Mouse (Mus musculus) lung, embryonic 14.5 days (tissue): Measurements from ENCODE around the gene Naa38. TPM values are rescaled to one million over a fixed set of nuclear protein-coding genes. Genes with fewer than 3 reads are reported as not detected.

Experiments used
- ATAC-seq: fragments of 200-750 bp; cut with Nextera tagmentation; 2 replicates; pipeline ENCODE4 v1.8.0; 2017; ENCODE audit warnings: mild to moderate bottlenecking, moderate TSS enrichment, moderate library complexity; ENCODE audit not compliant: insufficient read depth
- DNase-seq: peaks from one replicate; pipeline ENCODE4 v3.0.0-alpha.2; 2015
- H3K27ac ChIP-seq: fragments of 300-500 bp; sonication (generic); 2 replicates; pipeline ENCODE4 v1.5.1; 2014; ENCODE audit warnings: low read depth, mild to moderate bottlenecking, moderate library complexity
- H3K27me3 ChIP-seq: fragments of 300-500 bp; sonication (generic); 2 replicates; pipeline ENCODE4 v1.6.1; 2014; ENCODE audit warnings: low read length, control low read depth; ENCODE audit not compliant: insufficient read depth
- H3K36me3 ChIP-seq: fragments of 300-500 bp; sonication (generic); 2 replicates; pipeline ENCODE4 v1.6.1; 2014; ENCODE audit warnings: control low read depth; ENCODE audit not compliant: insufficient read depth
- H3K4me1 ChIP-seq: fragments of 300-500 bp; sonication (generic); 2 replicates; pipeline ENCODE4 v1.6.1; 2014; ENCODE audit warnings: antibody characterized with exemption, control low read depth; ENCODE audit not compliant: insufficient read depth
- H3K4me2 ChIP-seq: fragments of 300-500 bp; sonication (generic); 2 replicates; pipeline ENCODE4 v1.6.1; 2014; ENCODE audit warnings: mild to moderate bottlenecking
- H3K4me3 ChIP-seq: fragments of 300-500 bp; sonication (generic); 2 replicates; pipeline ENCODE4 v1.5.1; 2014; ENCODE audit warnings: low read depth, low read length
- H3K9ac ChIP-seq: fragments of 300-500 bp; sonication (generic); 2 replicates; pipeline ENCODE4 v1.6.1; 2014
- H3K9me3 ChIP-seq: fragments of 300-500 bp; sonication (generic); 2 replicates; pipeline ENCODE4 v1.6.1; 2016; ENCODE audit warnings: low read depth, low read length, control low read depth
- CTCF ChIP-seq: IDR thresholded peaks from 2 replicates; pipeline ENCODE4 v1.5.1; 2016; ENCODE audit warnings: antibody characterized with exemption, low read depth
- WGBS: fragments of 180-500 bp; shearing (Covaris S2); extraction: QIAGEN DNeasy Blood & Tissue Kit; methylation state at CpG from one replicate; pipeline ENCODE4 v1.1.7; 2014; 5-methylcytosine and 5-hydroxymethylcytosine counted together
- polyA plus RNA-seq: library from polyadenylated mRNA; unstranded; fragments of >200 nt; fragmentation: Nextera tagmentation; extraction: Ambion mirVana; gene quantifications from 2 replicates; pipeline ENCODE4 v1.2.1, GENCODE M21; 2014

Gene Naa38
- polyA plus RNA-seq, 1 experiment from 2014 or later = 169 TPM

GRCm38 (mm10) chr11:69406867-69407723 lies 11.8 kb downstream of the Naa38 start:
- Histone ChIP-seq H3K27ac (no peak overlapping the region), H3K27me3 (no peaks in the 10 kb centered on the region), H3K36me3 (peaks cover 63% of the 10 kb centered on the region), H3K4me2 (no peak overlapping the region), H3K4me1 (peaks cover 6% of the 10 kb centered on the region), H3K9ac (no peak overlapping the region), H3K4me3 (no peak overlapping the region), H3K9me3 (no peaks in the 10 kb centered on the region)
- 88% methylated on average over 16 of the region's 16 CpGs for WGBS
- no peak for TF ChIP-seq CTCF
- DNase-seq (no peak), ATAC-seq (no peak)

- DNase-seq (no peak), ATAC-seq (no peak)
- H3K27ac ChIP-seq = no peak overlapping the region
- no peaks in the 10 kb centered on the region for H3K9me3 ChIP-seq
- no peak for TF ChIP-seq CTCF
- H3K4me2 ChIP-seq = peak overlapping the region; percentile 97
- peaks cover 65% of the 10 kb centered on the region for H3K36me3 ChIP-seq
- H3K4me3 ChIP-seq = peak overlapping the region; percentile 73
- no peaks in the 10 kb centered on the region for H3K27me3 ChIP-seq
- WGBS = 78% methylated on average over 4 of the region's 4 CpGs
- H3K9ac ChIP-seq = no peak overlapping the region
- H3K4me1 ChIP-seq = peaks cover 11% of the 10 kb centered on the region
Observed at GRCm38 (mm10) chr11:69407724-69408004, 12.4 kb downstream of the Naa38 start.

GRCm38 (mm10) chr11:69408541-69409377 lies 13.5 kb downstream of the Naa38 start:
- Histone ChIP-seq H3K9me3 (no peaks in the 10 kb centered on the region), H3K27ac (peak overlapping the region; percentile 98), H3K36me3 (peaks cover 61% of the 10 kb centered on the region), H3K4me3 (peak overlapping the region; percentile 73), H3K4me1 (peaks cover 22% of the 10 kb centered on the region), H3K27me3 (no peaks in the 10 kb centered on the region), H3K9ac (peak overlapping the region; percentile 68), H3K4me2 (peak overlapping the region; percentile 97)
- ATAC-seq = peak; percentile 73
- peak; percentile 94 for DNase-seq
- no peak for TF ChIP-seq CTCF
- under 1% methylated on average over 33 of the region's 33 CpGs for WGBS

- Histone ChIP-seq H3K9me3 (no peaks in the 10 kb centered on the region), H3K36me3 (peaks cover 54% of the 10 kb centered on the region)
- no peak for TF ChIP-seq CTCF
Observed at GRCm38 (mm10) chr11:69409378-69410044, 14.2 kb downstream of the Naa38 start.

GRCm38 (mm10) chr11:69410045-69410309 lies 14.7 kb downstream of the Naa38 start:
- H3K27ac ChIP-seq = peak overlapping the region; percentile 98
- peak overlapping the region; percentile 68 for H3K9ac ChIP-seq
- no peak for TF ChIP-seq CTCF
- peak overlapping the region; percentile 97 for H3K4me2 ChIP-seq
- under 1% methylated on average over 18 of the region's 18 CpGs for WGBS
- H3K4me3 ChIP-seq = peak overlapping the region; percentile 73
- no peaks in the 10 kb centered on the region for H3K27me3 ChIP-seq
- no peaks in the 10 kb centered on the region for H3K9me3 ChIP-seq
- peaks cover 28% of the 10 kb centered on the region for H3K4me1 ChIP-seq
- DNase-seq = no peak
- ATAC-seq = no peak
- peaks cover 49% of the 10 kb centered on the region for H3K36me3 ChIP-seq

More at GRCm38 (mm10) chr11:69409378-69410044, 14.2 kb downstream of the Naa38 start:
- H3K27me3 ChIP-seq = no peaks in the 10 kb centered on the region
- peak overlapping the region; percentile 97 for H3K4me2 ChIP-seq
- peak overlapping the region; percentile 73 for H3K4me3 ChIP-seq
- ATAC-seq (peak; percentile 55), DNase-seq (peak; percentile 93)
- H3K4me1 ChIP-seq = peaks cover 24% of the 10 kb centered on the region
- peak overlapping the region; percentile 98 for H3K27ac ChIP-seq
- H3K9ac ChIP-seq = peak overlapping the region; percentile 68
- under 1% methylated on average over 42 of the region's 46 CpGs for WGBS

- under 1% methylated on average over 41 of the region's 41 CpGs for WGBS
- Histone ChIP-seq H3K4me2 (peak overlapping the region; percentile 97), H3K4me1 (peaks cover 28% of the 10 kb centered on the region), H3K36me3 (peaks cover 44% of the 10 kb centered on the region), H3K27me3 (no peaks in the 10 kb centered on the region), H3K4me3 (peak overlapping the region; percentile 73), H3K9me3 (no peaks in the 10 kb centered on the region), H3K27ac (peak overlapping the region; percentile 98), H3K9ac (peak overlapping the region; percentile 68)
- DNase-seq (peak; percentile 71), ATAC-seq (0 out of 2 replicates have a peak, but pooled peaks have one; percentile 1)
- TF ChIP-seq CTCF = no peak
Observed at GRCm38 (mm10) chr11:69410310-69411072, 15.2 kb downstream of the Naa38 start.
